Mouse (Mus musculus) hindbrain, embryonic 16.5 days (tissue): ENCODE measurements around the gene Nek10. TPM values are rescaled to one million over a fixed set of nuclear protein-coding genes. Genes with fewer than 3 reads are reported as not detected.
A peak's percentile ranks its signal among the peaks of the same experiment; 100 is the strongest.
"Not testable (repeated sequence)": the region's sequence is repeated elsewhere in the genome, so short reads cannot be mapped to it uniquely, and the experiment has no call there.

Experiments
- ATAC-seq: fragments of 200-750 bp; cut with Nextera tagmentation; 2 replicates; pipeline ENCODE4 v1.8.0; 2017; ENCODE audit warnings: moderate TSS enrichment, moderate library complexity
- H3K27ac ChIP-seq: fragments of 300-500 bp; sonication (generic); 2 replicates; pipeline ENCODE4 v1.5.1; 2014; ENCODE audit warnings: low read depth, mild to moderate bottlenecking, control low read depth, low read length, moderate library complexity
- H3K27me3 ChIP-seq: fragments of 300-500 bp; sonication (generic); replicated peaks from 2 replicates; pipeline ENCODE4 v1.6.1; 2014; ENCODE audit warnings: low read length; ENCODE audit not compliant: control insufficient read depth, insufficient read depth
- H3K36me3 ChIP-seq: fragments of 300-500 bp; sonication (generic); 2 replicates; pipeline ENCODE4 v1.6.1; 2014; ENCODE audit warnings: mild to moderate bottlenecking, low read length, moderate library complexity, mixed read lengths; ENCODE audit not compliant: control insufficient read depth, insufficient read depth
- H3K4me1 ChIP-seq: fragments of 300-500 bp; sonication (generic); 2 replicates; pipeline ENCODE4 v1.6.1; 2014; ENCODE audit warnings: low read depth, low read length; ENCODE audit not compliant: control insufficient read depth, insufficient read depth
- H3K4me2 ChIP-seq: fragments of 300-500 bp; sonication (generic); 2 replicates; pipeline ENCODE4 v1.6.1; 2014; ENCODE audit warnings: mild to moderate bottlenecking, low read length, control low read depth, moderate library complexity
- H3K4me3 ChIP-seq: fragments of 300-500 bp; sonication (generic); 2 replicates; pipeline ENCODE4 v1.5.1; 2014; ENCODE audit warnings: mild to moderate bottlenecking, low read length, control low read depth, moderate library complexity
- H3K9ac ChIP-seq: fragments of 300-500 bp; sonication (generic); 2 replicates; pipeline ENCODE4 v1.6.1; 2014; ENCODE audit warnings: low read depth, mild to moderate bottlenecking, control low read depth, low read length, moderate library complexity
- H3K9me3 ChIP-seq: fragments of 300-500 bp; sonication (generic); 2 replicates; pipeline ENCODE4 v1.6.1; 2014; ENCODE audit warnings: mild to moderate bottlenecking, low read length, moderate library complexity; ENCODE audit not compliant: control insufficient read depth
- WGBS: fragments of 180-500 bp; shearing (Covaris S2); extraction: QIAGEN DNeasy Blood & Tissue Kit; methylation state at CpG from one replicate; pipeline ENCODE4 v1.1.7; 2014; 5-methylcytosine and 5-hydroxymethylcytosine counted together
- polyA plus RNA-seq: library from polyadenylated mRNA; unstranded; fragments of >200 nt; fragmentation: Nextera tagmentation; extraction: Ambion mirVana; gene quantifications from 2 replicates; pipeline ENCODE4 v1.2.1, GENCODE M21; 2015

Gene Nek10
- polyA plus RNA-seq: 0.09 and 0.10 TPM in 2 replicates

DNA sequence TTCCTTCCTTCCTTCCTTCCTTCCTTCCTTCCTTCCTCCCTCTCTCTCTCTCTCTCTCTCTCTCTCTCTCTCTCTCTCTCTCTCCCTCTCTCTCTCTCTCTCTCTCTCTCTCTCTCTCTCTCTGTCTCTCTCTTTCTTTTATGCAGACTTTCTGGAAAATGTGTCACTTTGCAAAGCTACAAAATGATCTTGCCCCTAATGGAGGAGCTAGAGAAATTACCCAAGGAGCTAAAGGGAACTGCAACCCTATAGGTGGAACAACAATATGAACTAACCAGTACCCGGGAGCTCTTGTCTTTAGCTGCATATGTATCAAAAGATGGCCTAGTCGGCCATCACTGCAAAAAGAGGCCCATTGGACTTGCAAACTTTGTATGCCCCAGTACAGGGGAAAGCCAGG lies at the start of gene Nek10:
TSS of gene Nek10 (plus strand) at position 301 of the 400 bp plus-strand sequence.
- H3K4me2 ChIP-seq: peak within 1 kb of the TSS; percentile 37
- not testable (repeated sequence) for H3K27me3 ChIP-seq, ATAC-seq, H3K9me3 ChIP-seq, H3K4me1 ChIP-seq, H3K36me3 ChIP-seq, H3K9ac ChIP-seq, H3K27ac ChIP-seq
- H3K4me3 ChIP-seq: peak within 1 kb of the TSS; percentile 16; the same call in 1 of the 2 replicates
- 38% methylated on average over 1 of the region's 2 CpGs for WGBS

DNA sequence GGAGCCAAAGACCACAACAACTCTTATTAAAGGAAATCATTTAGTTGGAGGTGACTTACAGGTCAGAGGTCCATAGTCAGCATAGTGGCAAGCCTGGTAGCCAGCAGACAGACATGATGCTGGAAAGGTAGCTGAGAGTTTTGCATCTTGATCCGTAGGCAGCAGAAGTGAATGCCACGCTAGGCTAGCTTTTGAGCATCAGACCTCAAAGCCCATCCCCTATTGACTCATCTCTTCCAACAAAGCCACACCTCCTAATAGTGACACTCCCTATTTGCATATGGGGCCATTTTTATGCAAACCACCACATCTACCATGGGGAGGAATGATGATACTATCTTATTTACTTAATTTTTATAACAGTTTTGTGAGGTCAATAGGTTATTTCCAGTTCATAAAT lies 22.0 kb upstream of the Nek10 start:
- no peak for ATAC-seq
- Histone ChIP-seq H3K27me3 (no peaks in the 10 kb centered on the region), H3K4me3 (no peak overlapping the region), H3K9ac (no peak overlapping the region), H3K4me1 (no peaks in the 10 kb centered on the region), H3K27ac (no peak overlapping the region), H3K9me3 (no peaks in the 10 kb centered on the region), H3K4me2 (no peak overlapping the region), H3K36me3 (peaks cover 13% of the 10 kb centered on the region)
- WGBS: 80% methylated on average over 2 of the region's 2 CpGs

DNA sequence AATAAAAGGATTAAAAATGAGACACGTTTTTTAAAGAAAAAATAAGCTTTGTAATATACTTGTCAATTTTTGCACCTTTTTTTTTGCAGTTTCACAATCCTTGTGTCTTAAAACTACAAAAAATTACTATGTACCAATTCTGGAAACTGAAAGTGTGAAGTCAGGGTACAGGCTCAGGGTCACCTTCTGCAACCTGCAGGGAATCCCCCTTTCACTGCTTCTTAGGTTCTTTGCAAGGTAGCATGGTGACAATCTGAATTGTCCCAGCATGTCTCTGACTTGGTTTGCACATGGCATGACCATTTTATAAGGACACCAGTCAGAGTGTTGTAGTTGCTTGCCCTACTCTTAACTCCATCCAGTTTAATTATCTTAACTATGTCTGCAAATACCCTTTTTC lies 19.0 kb upstream of the Nek10 start:
- Histone ChIP-seq H3K4me2 (no peak overlapping the region), H3K4me3 (no peak overlapping the region), H3K36me3 (peaks cover 15% of the 10 kb centered on the region), H3K27me3 (no peaks in the 10 kb centered on the region), H3K4me1 (no peaks in the 10 kb centered on the region), H3K27ac (no peak overlapping the region), H3K9ac (no peak overlapping the region), H3K9me3 (no peaks in the 10 kb centered on the region)
- ATAC-seq: no peak
- 97% methylated on average over 1 of the region's 1 CpGs for WGBS

DNA sequence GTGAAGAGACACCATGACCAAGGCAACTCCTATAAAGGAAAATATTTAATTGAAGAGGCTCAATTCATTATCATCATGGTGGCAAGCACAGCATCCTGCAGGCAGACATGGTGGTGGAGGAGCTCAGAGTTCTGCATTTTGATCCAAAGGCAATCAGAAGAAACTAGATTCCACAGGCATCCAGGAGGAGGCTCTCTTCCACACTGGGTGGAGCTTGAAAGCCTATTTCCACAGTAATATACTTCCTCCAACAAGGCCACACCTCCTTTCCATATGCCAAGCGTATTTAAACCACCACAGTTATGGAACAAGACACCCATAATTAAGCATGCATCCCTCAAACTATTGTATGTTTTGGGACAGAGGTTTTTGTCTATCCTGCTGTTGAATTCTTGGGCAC lies 16.2 kb upstream of the Nek10 start:
- H3K27me3 ChIP-seq: no peaks in the 10 kb centered on the region
- H3K9ac ChIP-seq: no peak overlapping the region
- no peaks in the 10 kb centered on the region for H3K4me1 ChIP-seq
- H3K9me3 ChIP-seq: no peaks in the 10 kb centered on the region
- peaks cover 11% of the 10 kb centered on the region for H3K36me3 ChIP-seq
- H3K4me3 ChIP-seq: no peak overlapping the region
- no peak for ATAC-seq
- no peak overlapping the region for H3K27ac ChIP-seq
- H3K4me2 ChIP-seq: no peak overlapping the region
- WGBS: 95% methylated on average over 1 of the region's 1 CpGs

DNA sequence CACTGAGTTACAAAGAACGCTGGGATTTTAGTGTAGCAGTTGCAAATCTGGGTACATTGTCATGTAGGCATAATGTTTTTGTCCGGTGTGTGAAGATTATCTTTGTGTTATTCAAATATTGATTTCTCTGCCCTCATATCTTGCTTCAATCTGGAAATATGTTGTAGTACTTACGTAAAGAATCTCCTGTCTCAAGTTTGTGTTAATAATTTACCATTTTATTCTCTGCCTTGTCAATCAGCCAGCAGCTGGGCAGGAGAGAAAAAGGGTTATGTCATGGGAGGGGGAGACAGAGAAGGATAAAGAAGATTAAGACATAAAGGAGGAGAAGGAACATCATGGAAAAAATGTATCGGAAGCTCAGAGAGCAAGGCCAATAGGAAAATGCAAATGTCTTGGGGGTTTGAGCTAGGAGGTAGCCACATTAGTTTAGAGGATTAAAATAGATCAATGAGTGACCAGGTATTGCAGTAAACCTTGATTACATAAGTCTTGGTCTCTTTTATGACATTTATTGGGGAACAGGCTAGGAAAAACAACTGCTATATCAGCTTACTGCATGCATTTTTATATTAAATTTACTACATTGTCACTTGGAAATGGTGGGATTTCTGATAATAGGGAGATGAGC lies 13.3 kb upstream of the Nek10 start:
- 90% methylated on average over 4 of the region's 4 CpGs for WGBS
- no peak for ATAC-seq
- Histone ChIP-seq H3K36me3 (peaks cover 11% of the 10 kb centered on the region), H3K9me3 (no peaks in the 10 kb centered on the region), H3K9ac (no peak overlapping the region), H3K4me3 (no peak overlapping the region), H3K4me2 (no peak overlapping the region), H3K27ac (no peak overlapping the region), H3K27me3 (no peaks in the 10 kb centered on the region), H3K4me1 (no peaks in the 10 kb centered on the region)

DNA sequence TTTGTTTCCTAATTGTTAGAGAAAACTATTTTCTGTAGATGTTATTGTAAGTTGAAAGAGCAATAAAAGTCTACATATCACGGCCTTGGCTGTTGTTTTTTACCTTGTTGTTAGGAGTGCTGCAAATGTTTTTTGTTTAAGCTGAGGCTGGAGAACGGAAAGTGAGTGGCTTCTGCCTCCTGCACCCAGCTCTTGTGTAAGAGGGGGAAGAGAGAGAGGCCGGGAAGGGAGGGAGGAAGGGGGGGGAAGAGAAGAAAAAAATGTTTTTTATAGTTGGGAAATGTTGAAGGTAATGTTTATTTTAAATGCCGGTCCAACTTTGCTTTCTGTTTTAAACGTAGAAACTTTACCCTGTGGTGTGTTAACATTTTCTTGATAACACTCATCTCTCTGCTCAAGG lies 3.4 kb upstream of the Nek10 start:
- Histone ChIP-seq H3K9me3 (no peaks in the 10 kb centered on the region), H3K4me2 (no peak overlapping the region), H3K27ac (no peak overlapping the region), H3K9ac (no peak overlapping the region), H3K27me3 (no peaks in the 10 kb centered on the region), H3K4me1 (no peaks in the 10 kb centered on the region), H3K36me3 (peaks cover 3% of the 10 kb centered on the region; the same call in 1 of the 2 replicates), H3K4me3 (no peak overlapping the region)
- WGBS: 91% methylated on average over 5 of the region's 5 CpGs
- no peak for ATAC-seq

DNA sequence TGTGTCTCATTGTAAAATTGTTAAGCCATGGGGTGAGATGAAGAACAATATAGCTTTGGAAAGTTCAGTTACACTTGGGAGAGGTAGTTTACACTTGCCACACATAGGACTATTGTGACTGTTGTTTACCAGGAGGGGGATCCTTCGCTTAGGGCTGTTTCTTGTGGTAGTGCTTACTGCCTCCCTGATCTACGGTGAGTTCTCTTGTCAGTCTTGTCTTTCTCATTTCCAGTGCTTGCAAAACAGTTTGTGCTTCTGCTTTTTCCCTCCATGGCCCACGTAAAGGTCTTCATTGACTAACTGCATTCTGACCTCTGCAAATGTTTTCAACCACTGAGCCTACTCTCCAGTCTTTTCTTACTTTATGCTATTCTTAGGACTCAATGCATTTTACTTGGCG lies 2.9 kb upstream of the Nek10 start:
- Histone ChIP-seq H3K4me1 (no peaks in the 10 kb centered on the region), H3K9me3 (no peaks in the 10 kb centered on the region), H3K4me2 (no peak overlapping the region), H3K4me3 (no peak overlapping the region), H3K36me3 (peaks cover 3% of the 10 kb centered on the region; the same call in 1 of the 2 replicates), H3K27me3 (no peaks in the 10 kb centered on the region), H3K9ac (no peak overlapping the region), H3K27ac (no peak overlapping the region)
- 93% methylated on average over 4 of the region's 4 CpGs for WGBS
- ATAC-seq: no peak

DNA sequence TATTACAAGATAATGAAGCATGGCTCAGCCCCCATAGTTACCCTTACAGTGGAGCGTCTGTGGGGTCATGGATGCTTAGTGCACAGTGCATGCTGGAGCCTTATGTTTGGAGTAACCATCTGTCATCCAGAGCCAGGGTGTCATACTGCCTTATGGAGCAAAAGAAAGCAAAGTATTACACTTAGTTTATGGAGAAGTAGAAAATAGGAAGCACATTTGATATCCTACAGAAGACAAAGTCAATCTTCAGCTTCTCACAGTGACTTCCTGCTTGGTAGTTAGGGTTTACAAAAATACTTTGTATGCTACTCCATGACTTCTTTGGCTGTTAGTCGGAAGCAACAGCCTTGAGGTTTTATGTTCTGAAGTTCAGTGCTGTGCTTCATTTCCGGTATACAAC lies 2.4 kb upstream of the Nek10 start:
- no peak overlapping the region for H3K9ac ChIP-seq
- H3K4me1 ChIP-seq: no peaks in the 10 kb centered on the region
- no peak overlapping the region for H3K27ac ChIP-seq
- no peak for ATAC-seq
- H3K27me3 ChIP-seq: no peaks in the 10 kb centered on the region
- H3K4me3 ChIP-seq: no peak overlapping the region
- H3K4me2 ChIP-seq: no peak overlapping the region
- H3K36me3 ChIP-seq: peaks cover 3% of the 10 kb centered on the region; the same call in 1 of the 2 replicates
- H3K9me3 ChIP-seq: no peaks in the 10 kb centered on the region
- 93% methylated on average over 3 of the region's 3 CpGs for WGBS

DNA sequence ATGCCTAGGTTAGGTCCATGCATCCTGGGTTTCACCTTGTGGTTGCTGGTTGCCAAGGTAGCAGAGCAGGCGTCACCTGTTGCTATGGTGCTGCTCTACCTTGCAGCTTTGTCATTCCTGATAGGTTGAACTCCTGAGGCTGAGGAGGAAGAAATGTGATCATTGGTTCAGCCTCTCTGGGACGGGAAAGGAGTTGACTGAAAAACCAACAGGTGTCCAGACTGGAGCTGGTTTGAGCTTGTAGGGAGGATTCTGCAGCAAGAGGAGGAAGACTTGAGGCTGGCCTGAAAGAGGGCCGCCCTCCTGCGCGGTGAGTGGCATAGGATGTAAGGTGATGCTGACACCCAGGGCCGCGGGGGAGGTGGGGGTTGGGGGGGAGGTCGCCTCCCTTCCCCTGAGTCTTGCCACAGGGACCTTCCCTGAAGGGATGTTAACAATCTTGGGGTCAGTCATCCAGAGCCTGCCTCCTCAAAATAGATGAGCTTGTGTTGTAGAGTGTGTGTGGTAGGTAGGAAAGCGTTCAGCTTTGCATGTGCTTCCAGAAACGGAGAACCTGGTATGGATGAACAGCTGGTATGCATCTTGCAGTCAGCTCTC lies 804 bp downstream of the Nek10 start:
- H3K4me2 ChIP-seq: peak overlapping the region; percentile 37
- H3K9ac ChIP-seq: no peak overlapping the region
- WGBS: 9% methylated on average over 10 of the region's 10 CpGs
- H3K27me3 ChIP-seq: no peaks in the 10 kb centered on the region
- no peaks in the 10 kb centered on the region for H3K36me3 ChIP-seq
- peak overlapping the region; percentile 16; the same call in 1 of the 2 replicates for H3K4me3 ChIP-seq
- ATAC-seq: peak; percentile 90
- H3K9me3 ChIP-seq: no peaks in the 10 kb centered on the region
- no peak overlapping the region for H3K27ac ChIP-seq
- no peaks in the 10 kb centered on the region for H3K4me1 ChIP-seq
